Mouse (Mus musculus): ENCODE measurements around the gene Speer4c. TPM values are rescaled to one million over a fixed set of nuclear protein-coding genes. Genes with fewer than 3 reads are reported as not detected.
"Not testable (repeated sequence)": the region's sequence is repeated elsewhere in the genome, so short reads cannot be mapped to it uniquely, and the experiment has no call there.

Gene Speer4c
- not detected for total RNA-seq (2021)
- long read RNA-seq, experiment 1, result 0 reads
- long read RNA-seq, experiment 2, result 0 reads

DNA sequence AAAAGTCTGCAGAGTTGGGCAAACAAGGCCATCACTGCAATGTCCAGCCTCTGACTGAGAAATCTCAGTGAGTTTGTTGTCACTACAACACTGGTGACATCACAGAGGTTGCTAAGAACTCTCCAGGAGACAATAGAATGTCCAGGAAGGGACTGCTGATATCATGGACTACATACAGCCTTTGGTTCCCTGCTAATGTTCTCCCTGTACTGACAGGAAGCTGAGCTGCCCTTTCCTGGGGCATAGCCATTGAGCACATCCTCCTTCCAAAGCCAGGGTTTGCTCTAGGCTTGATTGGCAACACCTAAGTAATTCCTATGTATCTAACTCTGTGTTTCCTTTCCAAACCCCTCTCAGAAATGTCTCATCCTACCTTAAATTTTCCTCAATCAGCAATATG is at the start of gene Speer4c:
TSS of gene Speer4c (minus strand) at position 101 of the 400 bp plus-strand sequence.
- not testable (repeated sequence) for DNase-seq (ENCODE audit: low spot score in 2 of 2)

DNA sequence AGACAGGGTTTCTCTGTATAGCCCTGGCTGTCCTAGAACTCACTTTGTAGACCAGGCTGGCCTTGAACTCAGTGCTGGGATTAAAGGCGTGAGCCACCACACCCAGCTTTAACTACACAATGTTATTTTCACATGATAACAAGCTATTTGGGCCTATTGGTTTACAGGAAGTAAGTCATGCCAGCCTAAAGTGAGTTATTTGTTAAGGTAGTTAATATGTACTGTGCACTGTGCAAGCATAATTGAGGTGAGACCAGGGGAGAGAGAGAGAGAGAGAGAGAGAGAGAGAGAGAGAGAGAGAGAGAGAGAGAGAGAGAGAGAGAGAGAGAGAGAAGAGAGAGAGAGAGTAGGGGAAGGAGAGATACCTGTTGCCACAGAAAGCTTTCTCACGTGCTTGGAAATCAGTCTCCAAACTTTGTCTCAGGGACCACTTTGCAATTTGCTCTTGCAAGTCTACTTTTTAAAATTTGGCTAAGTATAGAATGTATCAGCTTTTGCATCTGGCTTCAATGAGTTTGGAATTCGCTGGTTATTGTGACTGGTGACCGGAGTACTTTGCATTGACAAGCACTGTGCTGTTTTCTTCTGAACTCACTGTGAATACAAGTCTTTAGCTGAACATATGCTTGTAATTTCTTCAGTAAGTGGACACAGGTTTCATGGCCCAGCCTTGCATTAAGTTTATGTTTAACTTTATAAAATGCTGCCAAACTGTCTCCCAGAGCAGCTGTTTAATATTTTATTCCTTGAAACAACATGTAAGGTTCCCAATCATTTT is 33.6 kb upstream of the Speer4c start:
- DNase-seq (ENCODE audit: low spot score in 2 of 2), result no peak

DNA sequence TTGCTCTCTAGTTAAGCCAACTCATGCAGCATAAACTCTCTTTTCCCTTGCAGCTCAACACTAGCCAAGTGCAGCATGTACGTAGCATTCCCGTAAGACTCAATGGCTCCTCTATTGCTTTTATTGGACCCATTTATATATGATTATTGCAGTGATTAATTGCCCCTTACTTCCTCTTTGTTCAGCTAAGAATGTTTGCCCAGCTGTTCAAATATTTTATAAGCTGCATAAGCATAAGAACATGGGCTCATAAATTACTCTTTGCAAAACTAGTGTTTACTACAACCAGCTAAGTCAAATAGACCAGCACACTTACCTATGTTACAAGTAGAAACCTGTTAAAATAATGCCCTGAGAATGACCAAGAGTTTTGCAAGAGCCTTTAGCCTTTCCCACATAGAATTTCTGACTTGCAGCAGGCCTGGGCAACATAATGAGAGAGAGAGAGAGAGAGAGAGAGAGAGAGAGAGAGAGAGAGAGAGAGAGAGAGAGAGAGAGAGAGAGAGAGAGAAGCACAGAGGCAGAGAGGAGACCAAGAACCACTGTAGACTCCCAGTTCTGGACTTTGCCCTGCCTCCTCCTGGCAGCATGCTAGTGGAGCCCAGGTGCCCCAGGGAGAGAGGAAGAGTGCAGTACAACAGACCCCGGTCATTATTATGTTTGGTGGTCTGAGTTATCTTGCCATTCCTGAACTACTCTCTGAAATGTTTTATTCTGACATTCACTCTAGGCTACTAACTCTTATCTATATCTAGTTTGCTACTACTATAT is 20.2 kb upstream of the Speer4c start:
- no peak for DNase-seq (ENCODE audit: low spot score in 2 of 2)

DNA sequence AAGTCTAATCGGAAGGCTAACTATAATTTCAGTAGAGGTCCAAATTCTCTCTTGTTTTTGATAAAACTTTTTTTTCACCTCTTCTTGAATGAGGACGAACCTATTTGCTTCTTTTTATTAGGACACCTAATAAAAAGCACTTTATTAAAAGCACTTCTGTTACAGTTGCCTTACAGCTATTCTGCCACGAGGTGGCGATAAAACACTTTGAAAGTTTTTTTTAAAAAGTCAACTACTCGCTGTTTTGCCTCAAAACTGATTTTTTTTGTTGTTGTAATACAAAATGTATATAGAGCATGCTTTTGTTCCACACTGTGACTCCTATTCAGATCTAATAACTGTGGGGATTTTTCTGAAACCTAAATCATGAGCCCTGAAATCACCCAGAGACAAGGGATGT is 11.2 kb downstream of the Speer4c start:
- DNase-seq (ENCODE audit: low spot score in 2 of 2), result not testable (repeated sequence)

DNA sequence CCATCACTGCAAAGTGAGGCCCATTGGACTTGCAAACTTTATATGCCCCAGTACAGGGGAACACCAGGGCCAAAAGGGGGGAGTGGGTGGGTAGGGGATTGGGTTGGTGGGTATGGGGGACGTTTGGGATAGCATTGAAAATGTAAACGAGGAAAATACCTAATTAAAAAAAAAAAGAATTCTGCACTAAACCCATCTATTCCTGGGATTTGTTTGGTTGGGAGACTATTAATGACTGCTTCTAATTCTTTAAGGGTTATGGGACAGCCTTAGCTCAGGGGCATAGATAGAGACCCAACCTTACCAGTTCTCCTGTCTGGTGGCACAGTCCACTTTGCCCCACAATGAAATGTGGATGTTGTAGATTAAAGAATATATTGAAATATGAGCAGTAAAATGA is 16.4 kb downstream of the Speer4c start:
- DNase-seq (ENCODE audit: low spot score in 2 of 2), result not testable (repeated sequence)

DNA sequence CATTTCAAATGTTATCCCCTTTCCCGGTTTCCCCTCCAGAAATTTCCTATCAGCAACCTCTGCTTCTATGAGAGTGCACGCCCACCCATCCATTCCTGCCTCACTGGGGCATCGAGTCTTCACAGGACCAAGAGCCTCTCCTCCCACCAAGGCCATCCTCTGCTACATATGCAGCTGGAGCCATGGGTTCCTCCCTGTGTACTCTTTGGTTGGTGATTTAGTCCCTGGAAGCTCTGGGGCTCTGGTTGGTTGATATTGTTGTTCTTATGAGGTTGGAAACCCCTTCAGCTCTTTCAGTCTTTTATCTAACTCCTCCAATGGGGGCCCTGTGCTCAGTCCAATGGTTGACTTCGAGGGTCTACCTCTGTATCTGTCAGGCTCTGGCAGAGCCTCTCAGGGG is 22.2 kb downstream of the Speer4c start:
- not testable (repeated sequence) for DNase-seq (ENCODE audit: low spot score in 2 of 2)

DNA sequence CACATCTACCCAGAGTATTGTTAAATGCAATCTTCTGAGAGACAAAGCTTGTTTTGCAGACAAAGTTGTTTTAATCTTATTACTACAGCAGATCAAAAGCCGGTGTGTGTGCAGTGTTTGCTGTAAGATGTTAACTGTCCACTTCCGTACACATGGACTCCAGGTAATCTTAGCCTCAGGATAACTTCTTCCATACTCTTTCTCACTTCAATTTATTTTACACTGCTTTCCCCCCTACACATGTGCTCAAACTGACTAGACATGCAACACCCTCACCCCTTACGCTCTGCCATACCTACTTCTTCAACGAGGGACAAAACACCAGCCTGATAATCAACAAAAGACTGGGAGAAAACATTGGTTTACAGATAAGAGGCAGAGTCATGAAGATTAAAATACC is 23.2 kb downstream of the Speer4c start:
- not testable (repeated sequence) for DNase-seq (ENCODE audit: low spot score in 2 of 2)

DNA sequence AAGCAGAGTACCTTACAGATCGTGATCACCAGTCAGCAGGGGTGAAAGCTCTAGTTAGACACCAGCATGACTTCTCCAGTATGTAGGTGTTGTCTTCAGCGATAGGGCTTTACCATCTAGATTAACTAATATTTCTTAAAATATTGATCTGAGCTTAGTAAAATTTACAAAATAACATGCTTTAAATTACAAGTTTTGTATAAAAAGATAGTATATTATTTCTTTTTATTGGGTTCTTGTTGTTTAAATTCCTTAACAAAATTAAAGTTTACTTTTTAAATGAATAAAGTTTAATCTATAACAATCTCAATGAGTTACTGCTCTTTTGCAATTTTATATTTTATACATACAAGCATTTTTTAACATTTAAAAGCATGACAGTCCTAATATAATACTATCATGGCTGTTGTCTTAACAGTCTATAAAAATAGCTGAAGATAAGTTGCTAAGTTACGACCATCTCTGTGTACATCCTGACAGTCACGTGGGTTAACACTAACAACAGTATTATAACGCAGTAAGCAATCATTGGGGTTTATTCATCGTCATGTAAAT is 24.3 kb downstream of the Speer4c start:
- not testable (repeated sequence) for DNase-seq (ENCODE audit: low spot score in 2 of 2)

DNA sequence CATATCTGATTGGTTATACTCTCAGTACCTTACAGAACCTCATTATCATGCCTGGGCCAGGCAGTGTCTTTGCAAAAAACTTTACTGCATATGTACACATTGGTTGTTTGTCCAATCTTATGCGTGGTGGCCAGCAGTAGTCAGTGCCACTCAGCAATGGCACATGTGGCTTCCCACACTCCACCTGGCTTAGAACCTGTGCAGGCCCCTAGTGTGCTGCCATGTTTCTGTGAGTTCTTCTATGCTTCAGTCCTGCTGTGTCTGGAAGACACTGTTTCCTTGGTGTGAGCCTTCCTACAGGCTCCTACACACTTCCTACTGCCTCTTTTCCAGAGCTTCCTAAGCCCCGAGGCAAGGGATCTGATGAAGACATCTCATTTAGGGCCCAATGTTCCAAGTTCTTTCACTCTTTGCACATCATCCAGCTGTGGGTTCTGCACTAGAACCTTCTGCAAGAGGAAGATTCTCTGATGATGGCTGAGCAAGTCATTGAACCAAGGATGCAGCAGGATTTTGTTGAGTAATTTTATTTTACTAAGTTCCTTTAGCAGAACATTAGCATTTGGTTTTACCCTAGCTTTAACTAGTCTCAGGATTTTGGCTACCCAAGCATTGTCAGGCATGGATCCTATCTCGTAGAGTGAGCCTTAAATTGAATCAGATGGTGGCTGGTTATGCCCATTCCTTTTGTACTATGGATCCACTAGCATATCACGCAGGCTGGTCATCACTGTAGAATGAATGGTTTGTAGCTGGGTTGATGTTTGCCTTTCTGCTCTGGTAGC is 25.0 kb downstream of the Speer4c start:
- not testable (repeated sequence) for DNase-seq (ENCODE audit: low spot score in 2 of 2)

DNA sequence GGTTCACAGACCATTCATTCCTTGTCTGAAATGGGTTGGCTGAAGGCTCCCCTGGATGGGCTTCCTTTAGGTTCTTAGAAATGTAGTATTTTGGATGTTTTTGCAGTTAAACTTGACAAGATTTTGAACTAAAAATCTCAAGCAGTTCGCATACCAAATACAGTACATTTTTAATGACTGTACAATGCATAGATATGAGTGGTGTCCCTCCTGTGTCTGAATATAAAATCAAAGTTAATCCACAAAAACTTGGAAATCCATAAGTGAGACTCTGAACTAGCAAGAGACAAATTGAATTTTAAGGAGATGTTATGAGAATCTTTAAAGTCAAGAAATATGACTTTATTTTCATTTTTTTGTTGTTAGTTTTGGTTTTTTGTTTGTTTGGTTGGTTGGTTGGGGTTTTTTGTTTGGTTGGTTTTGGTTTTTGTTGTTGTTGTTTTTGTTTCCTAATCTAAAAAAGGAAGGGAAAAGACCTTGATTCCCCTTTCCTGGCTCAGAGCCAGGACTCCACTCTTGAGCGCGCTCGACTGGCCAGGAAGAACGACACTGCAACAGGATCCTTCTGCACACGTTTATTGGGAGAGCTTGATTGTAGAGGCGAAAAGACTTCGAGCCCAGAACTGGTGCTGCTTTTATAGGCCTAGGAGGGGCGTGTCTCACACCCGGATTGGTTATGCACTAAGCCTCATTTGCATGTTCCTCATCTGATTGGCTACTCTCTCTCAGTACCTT is 32.6 kb downstream of the Speer4c start:
- DNase-seq (ENCODE audit: low spot score in 2 of 2), result not testable (repeated sequence)

DNA sequence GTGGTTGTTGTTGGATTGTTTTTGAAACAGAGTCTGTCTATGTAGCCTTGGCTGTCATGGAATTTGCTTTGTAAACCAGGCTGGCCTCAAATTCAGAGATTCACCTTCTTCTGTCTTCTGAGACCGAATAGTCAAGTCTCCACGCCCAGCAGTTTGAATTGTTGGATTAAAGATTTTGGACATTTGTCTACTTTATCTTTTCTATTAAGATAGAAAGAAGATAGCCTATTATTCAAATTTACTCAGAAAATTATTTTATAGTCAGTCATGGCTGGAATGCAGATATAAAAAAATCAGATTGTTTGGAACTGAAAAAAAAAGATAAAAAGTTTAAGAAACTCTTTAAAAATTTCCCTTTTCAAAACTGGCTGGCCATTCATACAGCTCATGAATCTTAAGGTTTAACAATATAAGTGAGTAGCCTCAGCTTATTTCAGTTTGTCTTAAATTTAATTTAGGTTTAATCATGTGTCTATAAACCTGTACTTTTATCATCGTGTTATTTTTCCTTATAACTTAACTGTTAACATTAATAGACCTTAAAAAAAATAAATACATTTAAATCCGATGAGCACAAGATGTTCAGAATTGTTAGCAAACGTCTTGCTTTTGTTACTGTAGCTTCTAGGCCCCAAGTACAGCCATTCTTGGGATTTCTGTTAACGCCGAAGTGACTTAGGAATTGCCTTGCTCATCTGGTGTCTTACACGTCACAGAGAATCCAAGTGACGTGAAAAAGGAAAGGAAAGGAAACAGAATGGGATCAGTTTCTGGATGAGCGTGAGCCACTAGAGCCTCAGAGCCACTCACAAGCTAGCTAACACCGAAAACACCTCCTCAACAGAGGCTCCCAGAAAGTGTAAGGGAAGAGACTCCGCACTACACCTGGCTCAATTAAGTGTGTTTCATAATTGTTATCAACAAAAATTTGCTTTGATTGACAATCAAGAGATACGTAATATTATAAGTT is 33.8 kb downstream of the Speer4c start:
- not testable (repeated sequence) for DNase-seq (ENCODE audit: low spot score in 2 of 2)

DNA sequence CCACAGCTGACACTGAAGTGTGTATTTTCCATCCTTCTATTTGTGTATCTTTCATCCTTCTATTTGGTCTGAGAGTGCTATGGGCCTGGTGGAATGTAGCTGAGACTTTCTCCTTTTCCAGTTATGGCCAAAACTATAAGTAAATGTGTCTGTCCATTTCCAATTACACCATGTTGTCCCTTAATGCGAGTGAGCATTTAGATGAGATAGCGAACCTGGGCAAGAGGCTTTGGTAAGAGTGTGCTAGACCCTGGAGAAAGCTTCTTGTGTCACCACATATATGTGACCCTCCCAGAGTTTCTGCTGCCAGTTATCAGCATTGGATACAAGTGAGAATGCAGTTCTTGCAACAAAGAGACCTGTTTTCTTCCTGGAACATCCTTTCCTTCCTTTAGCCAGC is 35.2 kb downstream of the Speer4c start:
- DNase-seq (ENCODE audit: low spot score in 2 of 2), result not testable (repeated sequence)

DNA sequence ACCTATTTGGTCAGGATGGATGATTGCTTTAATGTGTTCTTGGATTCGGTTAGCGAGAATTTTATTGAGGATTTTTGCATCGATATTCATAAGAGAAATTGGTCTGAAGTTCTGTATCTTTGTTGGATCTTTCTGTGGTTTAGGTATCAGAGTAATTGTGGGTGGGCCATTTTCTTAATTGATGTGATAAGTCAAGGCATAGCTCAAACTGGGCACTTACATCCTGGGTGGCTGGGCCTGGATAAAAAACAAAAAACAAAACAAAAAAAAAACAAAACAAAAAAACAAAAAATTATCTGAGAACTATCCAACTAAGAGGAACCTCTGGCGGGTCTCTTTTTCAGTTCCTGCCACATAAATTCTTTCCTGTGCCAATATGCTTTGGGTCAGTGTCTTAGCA is 36.3 kb downstream of the Speer4c start:
- not testable (repeated sequence) for DNase-seq (ENCODE audit: low spot score in 2 of 2)

DNA sequence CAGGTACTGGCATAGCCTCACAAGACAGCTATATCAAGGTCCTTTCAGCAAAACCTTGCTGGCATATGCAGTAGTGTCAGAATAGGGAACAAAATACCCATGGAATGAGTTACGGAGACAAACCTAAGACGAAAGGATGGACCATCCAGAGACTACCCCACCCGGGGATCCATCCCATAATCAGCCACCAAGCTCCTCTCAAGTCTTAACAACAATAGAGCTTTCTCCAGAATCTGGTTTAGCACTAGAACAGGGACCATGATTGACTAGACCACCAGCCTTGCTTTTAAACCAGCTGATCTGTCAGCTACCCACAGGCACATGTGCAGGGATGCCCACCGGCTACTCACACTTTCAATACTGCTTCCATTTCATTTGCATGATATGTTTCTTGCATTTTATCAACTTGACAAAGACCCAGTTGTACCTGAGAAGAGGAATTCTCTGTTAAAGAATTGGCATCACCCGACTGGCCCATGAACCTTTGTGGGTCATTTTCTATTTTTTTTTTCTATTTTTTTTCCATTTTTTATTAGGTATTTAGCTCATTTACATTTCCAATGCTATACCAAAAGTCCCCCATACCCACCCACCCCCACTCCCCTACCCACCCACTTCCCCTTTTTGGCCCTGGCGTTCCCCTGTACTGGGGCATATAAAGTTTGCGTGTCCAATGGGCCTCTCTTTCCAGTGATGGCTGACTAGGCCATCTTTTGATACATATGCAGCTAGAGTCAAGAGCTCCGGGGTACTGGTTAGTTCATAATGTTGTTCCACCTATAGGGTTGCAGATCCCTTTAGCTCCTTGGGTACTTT is 39.4 kb downstream of the Speer4c start:
- not testable (repeated sequence) for DNase-seq (ENCODE audit: low spot score in 2 of 2)

DNA sequence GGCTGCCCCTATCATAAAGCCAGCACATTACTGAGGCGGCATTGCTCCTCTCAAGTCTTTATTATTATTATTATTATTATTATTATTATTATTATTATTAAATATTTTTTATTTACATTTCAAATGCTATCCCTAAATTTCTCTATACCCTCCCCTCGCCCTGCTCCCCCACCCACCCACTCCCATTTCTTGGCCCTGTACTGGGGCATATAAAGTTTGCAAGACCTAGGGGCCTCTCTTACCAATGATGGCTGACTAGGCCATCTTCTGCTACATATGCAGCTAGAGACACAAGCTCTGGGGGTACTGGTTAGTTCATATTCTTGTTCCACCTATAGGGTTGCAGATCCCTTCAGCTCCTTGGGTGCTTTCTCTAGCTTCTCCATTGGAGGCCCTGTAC is 40.1 kb downstream of the Speer4c start:
- DNase-seq (ENCODE audit: low spot score in 2 of 2), result not testable (repeated sequence)

DNA sequence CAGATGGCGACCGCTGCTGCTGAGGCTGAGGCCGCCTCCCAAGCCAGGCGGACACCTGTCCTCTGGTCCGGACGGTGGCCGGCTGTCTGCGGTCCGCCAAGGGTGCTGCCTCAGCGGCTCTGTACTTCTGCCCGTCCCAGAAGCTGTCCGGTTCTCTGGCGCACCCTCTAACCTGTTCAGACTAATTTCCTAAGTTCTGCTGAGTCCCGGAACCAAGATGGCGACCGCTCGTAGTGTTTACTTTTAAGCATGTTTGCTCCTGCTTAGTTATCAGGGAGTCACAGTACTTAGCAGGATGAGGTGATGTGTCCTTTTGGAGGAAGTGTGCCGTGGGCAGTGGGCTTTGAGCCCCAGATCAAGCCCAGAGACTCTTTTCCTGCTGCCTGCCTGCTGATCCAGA is 43.3 kb downstream of the Speer4c start:
- not testable (repeated sequence) for DNase-seq (ENCODE audit: low spot score in 2 of 2)

DNA sequence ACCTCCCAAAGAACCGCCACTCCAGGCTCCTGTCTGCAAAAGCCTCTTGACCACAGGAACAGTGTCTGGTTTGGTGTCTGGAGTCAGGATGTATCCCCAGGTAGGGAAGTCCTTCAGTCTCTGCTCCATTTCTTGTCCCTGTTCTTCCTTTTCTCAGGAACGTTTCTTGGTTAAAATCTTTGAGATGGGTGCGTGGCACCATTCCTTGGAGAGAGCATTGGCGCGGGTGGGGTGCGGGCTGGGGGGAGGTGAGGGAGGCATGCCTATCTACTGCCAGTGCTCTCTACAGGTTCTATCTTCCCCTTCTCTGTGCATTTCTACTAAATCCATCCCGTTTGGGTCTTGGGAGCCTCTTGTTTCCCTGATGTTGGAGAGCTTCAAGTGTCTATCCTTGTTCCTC is 50.2 kb downstream of the Speer4c start:
- peak in 1 of 2 experiments; percentile 21 for DNase-seq (ENCODE audit: low spot score in 2 of 2)
